Mouse (Mus musculus): ENCODE measurements at regions not wholly inside any gene's neighbourhood (a gene's known extent, or its start where the extent isn't known, plus 50 kb on each side); places are given as distances from the start of the nearest gene placed in this dataset.

DNA sequence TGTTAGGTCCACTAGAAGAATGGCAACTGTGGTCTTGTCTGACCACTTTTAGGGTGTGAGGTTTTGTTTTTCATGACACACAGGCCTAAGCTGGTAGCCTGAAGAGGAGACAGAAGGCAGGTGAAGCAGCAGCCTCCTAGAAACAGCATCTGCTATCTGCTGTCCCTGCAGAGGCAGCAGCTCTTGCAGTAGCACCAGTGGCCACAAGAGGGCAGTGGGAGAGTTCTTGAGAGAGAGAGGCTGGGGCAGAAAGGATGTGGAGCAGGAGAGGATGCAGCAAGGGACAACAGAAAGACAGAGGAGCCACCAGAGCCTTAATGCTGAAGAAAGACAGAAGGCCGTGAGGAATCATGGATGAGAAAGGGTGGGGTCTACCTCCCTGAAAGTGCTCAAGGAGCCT is 88.1 kb upstream of the Usp51 start:
- DNase-seq (ENCODE audit: inconsistent age in 2 of 2, low spot score in 1 of 2): peak; percentile 32 to 84

DNA sequence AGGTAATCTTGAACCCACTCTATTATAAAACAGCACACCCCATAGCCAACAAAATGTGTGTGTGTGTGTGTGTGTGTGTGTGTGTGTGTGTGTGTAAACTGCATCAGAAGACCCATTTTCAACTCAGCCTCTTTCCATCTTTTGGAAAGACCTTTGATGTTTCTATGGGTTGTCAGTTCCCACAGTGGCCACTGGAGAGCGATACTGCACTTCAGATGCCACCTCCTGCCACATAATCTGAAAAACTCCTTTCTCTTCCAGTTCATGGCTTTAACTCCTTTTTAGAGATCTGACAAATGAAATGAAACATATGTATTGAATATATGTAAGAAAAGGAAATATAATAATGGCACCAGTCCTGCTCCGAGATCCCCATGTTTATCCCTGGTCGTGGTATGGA is 79.3 kb upstream of the Usp51 start:
- DNase-seq (ENCODE audit: inconsistent age in 2 of 2, low spot score in 1 of 2): peak; percentile 3 to 42

DNA sequence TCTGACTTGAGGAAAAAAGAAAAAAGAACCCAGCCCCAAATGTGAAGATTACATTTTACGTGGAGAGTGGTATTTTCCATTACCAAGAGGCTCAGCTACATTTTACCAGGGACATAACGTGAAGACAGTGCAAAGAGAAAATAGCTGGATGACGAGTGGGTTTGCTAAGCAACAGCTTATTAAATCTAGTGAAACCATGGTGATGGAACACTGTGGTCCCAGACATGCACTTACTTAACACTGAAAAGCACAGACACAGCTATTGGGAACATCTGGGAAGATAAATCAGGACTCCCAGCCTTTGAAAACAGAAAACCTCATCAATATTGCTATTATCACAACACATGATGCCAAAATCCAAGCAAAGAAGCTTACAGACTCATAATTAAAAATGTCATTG is 60.1 kb upstream of the Usp51 start:
- DNase-seq (ENCODE audit: inconsistent age in 2 of 2, low spot score in 1 of 2): no peak
